Mouse (Mus musculus) CD4-positive, CD25-positive, alpha-beta regulatory T cell, adult 4 months (primary cell): ENCODE data around the gene Cyth1. TPM values are rescaled to one million over a fixed set of nuclear protein-coding genes. Genes with fewer than 3 reads are reported as not detected.

Experiments
- ATAC-seq: one replicate; pipeline ENCODE4 v1.8.0; 2017
- polyA plus RNA-seq, 2 experiments: library from polyadenylated mRNA; unstranded; fragments of 100-300 nt; shearing (Covaris generic); gene quantifications; one replicate each; pipeline ENCODE4 v1.2.1; 2017

Cyth1 gene
- polyA plus RNA-seq, 2 experiments from 2014 or later, result 34.7 to 59.5 TPM

DNA sequence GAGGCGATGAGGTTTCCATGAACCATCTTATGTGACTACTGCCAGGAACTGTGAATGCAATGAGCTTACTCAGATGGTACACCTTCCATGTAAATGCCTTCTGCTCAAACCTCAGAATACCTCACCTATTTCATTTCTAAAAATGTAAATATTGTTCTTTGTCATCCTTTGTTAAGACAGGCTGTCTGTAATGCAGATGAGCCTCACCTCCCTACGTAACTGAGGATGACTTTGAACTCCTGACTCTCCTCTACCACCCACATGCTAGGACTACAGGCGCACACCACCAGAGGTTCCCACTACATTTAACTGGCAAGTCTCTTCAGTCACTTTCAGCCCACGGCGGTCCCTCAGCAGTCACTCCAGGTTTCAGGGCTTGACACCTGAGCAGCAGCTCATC, 25.5 kb downstream of the Cyth1 start:
- ATAC-seq, result peak; percentile 11

DNA sequence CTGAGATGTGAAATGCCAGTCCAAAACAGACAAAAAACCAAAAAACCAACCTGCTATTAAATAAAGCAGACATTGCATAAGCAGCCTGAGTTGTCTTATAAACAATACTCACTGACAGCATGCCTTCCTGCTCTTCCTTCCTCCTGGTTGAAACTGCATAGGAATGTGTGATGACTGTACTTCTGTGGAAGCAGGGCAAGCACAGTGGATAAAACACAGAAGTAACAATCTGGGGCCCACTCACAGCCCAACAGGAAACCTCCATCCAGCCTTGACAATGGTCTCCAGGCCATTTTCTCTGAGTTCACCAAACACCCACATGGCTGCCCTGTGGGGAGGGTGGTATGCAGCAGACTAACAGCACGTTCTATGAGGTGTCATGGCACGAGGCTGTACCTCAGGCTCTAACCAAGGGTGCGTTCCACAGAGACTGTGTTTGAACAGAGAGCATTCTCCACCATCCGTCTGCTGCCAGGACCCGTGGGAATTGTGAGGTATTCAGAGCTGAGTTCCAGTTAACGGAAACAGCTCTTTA, 26.0 kb downstream of the Cyth1 start:
- peak; percentile 9 for ATAC-seq

DNA sequence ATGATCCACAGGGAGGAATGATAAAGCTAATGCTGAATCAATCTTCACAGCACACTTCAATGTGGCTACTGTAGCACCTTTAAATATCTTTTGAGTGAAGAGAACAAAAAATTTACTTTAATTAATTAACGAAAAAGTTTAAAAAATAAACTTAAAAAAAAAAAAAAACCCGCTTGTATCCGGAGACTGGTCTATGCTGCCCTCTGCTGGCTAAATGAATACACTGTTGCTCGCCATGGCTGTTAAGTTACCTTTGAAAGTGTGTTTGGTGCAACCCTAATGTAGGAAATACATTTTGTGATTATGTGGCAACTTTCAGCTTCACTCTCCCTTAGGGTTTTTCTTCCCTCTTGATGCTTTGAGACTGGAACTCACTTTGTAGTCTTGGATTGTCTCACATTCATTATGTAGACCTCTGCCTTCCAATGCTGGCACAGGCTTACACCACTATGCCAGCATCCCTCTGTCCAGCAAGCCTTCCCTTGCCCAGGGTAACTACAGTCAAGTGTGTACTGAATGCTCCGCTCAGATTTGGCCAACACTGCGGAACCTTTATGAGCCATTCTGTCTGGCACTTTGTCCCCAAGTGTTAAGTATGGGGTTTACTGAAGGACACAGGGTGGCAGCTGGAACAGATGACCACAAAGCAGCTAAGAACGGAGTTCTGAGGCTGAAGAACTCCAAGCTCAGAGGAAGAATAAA, 27.7 kb downstream of the Cyth1 start:
- peak; percentile 50 for ATAC-seq

DNA sequence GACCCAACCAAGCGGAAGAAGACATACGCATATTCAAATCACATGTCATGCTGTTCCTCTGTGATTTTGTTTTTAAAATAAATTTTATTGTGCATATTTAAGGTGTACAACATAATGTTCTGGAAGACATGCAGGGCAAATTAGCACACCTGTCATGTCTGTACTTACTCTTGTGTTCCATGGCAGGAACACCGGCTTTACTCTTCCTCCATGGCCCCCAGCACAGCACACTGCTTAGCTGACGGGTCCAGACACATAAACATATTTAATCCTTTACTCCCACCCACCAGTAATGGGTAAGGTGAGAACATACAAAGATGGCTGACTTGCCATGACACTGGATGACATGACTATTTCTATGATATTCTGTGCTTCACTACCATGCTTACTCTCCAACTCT, 29.3 kb downstream of the Cyth1 start:
- peak; percentile 21 for ATAC-seq

DNA sequence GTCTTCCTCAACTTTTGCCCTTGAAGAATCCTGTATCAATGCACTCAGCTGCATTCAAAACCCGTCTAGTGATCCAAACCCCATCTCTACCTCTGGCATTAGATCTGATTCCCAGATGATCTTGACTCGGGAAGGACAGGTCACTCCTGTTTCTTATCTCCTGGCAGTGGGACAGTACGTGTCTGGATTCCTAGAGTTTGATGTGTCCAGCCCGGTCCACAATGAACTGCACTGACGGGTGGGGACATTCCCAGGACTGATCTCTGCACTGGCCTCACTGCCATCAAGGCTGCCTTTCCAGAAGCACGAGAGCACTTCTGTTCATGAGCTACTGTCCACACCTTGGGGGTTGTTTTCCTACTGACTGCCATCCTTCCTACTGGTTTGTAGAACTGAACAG, 31.9 kb downstream of the Cyth1 start:
- no peak for ATAC-seq

DNA sequence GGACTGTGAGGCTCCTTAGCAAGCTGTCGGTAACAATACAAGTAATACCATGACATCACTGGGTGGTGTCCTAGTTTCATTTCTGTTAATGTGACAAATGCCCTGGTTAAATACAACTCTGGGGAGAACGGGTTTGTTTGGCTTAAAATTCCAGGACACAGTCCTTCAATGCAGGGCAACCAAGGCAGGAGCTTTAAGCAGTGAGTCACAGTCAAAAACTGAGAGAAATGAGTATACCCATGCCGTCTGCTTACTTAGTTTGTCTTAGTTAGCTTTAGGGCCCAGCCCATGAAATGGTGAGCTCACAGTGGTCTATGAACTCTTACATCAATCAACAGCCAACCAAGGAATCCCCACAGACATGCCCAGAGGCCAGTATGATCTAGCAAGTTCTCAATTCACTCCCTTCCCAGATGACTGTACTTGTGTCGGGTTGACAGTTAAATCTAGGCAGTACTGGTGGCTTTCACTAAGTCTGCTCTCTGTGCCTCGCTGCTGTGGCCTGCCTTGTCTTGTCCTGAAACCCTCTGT, 32.4 kb downstream of the Cyth1 start:
- no peak for ATAC-seq

DNA sequence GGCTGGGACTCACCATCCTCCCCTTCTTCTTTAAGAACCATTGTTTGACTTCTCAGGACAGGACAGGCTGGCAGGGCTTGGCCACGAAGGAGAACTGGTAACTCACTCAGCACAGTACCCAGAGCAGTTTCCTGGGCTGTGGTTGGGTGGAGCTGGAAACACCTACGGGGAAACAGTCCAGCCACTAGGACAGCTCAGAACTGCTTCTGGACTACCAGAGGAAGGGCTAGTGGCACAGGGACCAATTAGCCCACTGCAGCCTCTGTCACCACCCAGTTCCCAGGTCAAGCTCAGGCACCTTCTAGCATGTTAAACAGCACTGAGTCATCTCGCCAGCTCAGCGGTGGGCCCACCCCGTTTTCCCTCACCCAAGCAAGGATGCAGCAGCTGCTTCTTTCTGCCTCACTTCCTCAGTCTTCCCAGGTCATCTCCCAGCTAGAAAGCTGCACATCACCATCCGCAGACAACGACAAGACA, 35.7 kb downstream of the Cyth1 start:
- peak; percentile 21 for ATAC-seq

DNA sequence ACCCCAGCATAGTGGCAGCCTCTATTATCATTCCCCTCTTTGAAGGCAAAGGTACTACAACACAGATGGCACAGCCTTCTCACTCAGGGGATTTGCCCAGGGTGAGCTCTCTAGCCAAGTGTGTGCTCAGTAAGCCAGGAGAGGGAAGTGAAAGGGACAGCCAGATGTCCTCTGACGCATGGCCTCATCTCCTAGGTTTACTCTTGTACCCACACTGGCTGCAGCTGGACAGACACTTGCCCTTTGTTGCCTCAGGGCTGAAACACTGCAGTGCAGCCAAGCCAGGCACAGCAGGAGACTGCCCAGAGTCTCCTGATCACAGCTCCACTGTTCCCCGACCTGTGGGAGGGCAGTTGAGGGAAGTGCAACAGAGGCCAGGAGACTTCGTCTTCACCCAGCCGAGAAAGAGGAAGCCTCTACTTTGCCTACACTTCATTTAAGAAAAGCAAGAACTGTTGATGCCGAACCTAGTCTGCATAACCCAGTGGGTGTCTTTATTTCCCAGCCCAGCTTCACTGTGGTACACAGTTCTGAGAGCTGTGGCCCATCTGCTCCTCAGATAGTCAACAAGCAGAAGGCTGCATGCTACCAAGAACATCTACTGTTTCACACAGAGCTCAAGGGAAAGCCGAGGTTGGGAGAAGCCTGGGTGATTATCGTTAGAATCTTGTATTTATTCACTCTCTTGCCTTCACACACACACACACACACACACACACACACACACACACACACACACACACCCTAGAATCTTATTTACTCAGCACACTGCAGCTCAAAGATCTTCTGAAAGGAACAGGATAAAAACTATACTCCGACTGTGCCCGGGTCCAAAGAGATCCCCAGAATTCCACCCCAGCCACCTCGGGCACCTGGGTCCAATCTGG, 36.4 kb downstream of the Cyth1 start:
- ATAC-seq, result no peak

DNA sequence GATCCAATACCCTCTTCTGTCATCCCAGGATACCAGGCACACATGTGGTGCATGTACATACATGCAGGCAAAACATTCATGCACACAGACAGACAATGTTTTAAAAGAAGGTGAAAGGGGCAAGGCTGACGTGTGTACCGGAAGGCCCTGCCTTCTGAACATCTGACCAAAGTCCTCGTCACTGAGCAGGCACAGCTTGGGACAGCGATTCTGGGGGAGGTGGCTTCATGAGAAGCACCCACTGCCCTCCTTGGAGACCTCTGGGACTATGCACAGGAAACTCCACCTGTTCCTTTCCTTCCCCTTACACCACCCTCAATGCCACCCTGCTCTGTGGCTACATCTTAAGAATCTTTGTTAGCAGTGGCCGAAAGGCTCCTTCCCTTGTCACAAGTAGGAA, 37.4 kb downstream of the Cyth1 start:
- no peak for ATAC-seq

DNA sequence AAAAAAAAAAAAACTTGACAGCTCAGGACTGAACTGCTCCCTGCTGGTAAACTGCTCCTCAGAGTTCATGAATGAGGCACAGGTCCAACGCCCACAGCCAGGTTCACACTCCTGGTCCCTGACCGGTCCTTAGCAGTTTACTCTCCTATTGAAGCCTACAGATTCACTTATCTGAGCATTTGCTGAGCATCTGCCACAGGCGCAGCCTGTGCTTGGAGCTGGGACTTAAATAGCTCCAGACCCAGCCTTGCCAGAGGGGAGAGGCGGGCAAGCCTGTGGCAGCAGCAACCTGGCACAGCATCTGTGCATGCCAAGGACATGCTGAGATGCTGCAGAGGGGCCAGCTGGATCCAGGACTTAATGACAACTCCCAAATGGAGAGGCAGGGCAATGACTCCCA, 38.3 kb downstream of the Cyth1 start:
- no peak for ATAC-seq

DNA sequence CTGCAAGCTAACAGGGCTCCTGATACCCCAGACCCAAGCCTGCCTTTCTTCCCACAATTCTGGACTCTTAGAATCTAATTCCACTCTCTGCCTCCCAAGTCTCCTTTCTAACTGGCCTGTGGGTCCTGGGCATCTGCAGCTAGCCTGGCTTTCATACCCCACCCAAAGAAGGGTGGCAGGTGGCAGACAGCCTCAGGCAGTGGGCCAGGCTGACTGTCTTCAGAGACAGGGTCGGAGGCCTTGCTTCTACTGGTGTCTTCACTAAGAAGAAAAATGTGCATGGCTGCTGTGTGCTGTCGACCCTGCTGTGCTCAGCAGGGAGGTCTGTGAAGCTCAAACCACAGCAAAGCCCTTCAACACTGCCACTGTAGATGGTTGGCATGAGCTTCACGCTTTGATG, 39.0 kb downstream of the Cyth1 start:
- no peak for ATAC-seq

DNA sequence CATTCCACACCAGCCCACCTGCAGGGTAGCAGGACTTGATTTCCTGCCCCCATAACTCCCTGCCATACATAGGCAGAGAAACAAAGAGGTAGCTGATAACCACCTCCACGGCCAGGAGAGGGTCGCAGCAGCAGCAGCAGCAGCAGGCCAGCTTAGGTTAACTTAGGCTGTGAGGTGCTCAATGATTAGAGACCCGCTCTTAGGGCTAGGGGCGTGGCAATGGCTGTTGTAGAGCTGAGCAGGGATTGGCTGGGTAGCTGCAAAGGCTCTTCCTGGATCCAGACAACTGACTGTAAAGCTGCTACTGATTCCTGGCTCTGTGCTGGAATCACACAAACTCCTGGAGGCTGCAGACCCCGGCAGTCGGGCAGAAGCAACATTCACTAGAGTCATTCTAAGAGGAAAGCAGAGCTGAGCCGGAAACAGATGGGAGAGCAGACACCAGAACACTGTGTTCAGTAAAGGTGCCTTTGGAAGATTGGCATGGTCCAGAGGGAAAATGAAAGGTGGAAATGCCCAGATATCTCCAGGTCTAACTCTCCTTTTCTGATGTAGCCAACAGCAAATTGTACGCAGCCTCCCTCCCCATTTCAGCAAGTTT, 39.6 kb downstream of the Cyth1 start:
- peak; percentile 25 for ATAC-seq

DNA sequence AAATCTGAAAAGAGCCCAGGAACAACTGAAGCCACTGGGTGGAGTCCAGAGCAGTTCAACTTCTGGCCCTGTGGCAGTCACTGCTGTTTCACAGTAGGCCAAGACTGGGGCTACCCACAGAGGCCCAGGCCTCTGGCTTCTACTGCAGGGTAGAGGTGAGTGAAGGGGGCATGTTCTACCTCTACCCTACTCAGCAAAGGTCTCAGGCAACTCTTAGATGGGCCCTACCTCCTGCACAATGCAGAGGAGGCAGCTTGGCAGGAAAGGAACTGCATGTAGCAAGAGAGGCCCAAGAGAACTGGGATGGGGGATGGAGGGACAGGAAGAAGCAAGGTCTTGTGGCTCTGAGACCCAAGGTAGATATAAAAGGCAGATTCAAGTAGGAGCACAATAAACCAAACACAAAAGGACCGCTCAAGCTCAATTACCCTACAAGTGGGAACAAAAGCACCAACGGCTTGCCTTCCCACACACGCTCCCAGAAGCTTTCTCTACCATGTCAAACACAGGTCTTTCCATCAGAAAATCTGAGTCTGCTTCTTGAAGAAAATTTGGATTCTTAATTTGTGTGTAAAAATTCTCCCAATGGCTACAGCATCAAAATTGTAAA, 40.9 kb downstream of the Cyth1 start:
- peak; percentile 45 for ATAC-seq

DNA sequence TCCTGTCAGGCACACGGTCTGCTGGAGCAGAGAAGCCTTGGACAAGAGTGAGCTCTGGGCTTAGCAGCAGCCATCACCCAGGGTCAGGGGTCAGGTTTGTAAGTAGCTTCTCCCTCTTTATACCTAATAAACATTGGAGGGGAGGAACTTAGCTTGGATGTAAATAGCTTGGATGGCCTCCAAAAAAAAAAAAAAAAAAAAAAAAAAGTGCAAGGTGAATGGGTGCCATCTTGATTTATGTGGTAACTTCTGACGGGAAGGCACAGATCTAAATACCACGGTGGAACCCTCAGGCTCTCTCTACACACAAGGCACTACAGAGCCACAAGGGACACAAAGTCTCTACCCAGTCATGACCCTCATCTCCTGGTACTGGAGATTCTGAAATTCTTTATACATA, 42.1 kb downstream of the Cyth1 start:
- no peak for ATAC-seq

DNA sequence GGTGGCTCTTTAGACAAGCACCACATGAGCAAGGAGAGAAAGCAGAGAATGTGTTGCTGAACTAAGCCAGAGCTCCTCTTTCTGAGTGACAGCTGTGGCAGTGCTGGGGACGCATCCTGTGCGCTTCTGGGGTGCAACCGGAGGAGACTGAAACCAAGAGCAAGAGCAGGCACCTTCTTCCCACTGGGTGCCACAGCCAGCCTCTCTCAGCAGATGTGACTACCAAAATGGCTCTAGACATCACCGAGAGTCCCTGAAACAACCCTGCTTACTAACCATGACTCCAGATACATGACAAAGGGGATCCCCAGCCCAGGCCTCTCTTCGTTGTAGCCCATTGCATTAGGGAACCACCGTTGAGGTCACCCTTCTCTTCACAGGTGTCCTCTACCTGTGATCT, 44.9 kb downstream of the Cyth1 start:
- ATAC-seq, result peak; percentile 47

DNA sequence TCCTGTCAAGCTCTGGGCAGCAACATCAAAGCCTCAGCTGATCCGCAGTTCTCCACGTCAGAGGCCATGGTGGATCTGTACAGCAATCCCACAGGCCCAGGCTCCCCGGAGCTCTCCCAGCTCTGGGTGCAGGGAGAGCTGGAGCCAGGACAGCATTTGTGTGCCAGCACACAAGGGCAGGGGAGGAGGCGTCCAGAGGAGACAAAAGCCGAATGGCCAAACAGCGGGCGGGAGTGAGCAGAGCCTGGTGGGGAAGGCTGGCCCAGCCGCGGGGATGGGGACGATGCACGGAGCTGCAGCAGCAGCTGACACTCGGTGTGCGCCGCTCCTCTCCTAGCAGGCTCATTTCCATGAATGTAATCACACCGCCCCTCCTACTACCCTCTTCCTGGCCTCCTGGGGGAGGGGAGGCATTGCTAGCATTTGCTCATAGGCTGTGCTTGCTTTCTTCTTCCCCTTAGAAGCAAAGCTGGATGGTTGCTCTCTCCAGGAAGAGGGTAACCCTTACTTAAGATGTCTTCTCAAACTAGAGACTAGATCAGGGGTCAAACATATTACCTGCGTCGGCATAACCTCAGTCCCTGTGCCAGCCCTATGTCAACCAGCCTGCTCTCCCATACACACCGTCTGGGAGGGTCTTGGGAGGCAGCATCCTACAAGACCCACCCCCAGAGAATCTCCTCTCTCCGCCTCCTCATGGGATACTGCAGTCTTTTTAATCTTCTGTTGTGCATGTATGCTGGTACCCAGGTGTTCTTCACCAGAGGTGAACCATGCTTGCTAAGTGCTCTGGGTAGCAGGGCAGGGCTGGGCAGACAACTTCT, 45.8 kb downstream of the Cyth1 start:
- no peak for ATAC-seq

DNA sequence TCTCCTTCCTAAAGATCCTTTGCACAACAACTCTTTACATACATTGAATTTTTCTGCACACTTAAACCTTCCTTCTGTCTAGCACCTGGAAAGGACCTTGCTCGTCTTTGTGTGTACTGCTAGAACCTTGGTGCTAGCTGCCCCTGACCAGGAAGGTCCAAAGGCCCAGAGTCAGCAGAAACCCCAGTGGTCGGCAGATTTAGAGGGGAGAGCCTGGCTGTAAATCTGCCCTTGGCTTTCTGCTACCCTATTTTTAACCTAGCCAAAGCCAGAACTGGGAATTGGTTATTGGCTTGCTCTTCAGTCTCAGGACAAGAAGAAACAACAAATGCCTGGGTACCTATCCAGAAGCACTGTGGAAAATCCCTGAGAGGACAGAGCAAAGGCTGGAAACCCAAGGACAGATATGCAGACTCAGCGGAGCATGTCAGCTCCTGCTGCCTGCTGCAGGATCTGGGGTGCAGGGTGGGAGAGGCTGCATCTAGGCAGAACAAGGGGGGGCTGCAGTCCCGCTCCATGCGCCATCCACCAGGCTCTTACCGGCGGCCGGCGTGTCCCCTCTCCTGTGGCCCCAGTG, 46.5 kb downstream of the Cyth1 start:
- ATAC-seq, result no peak

DNA sequence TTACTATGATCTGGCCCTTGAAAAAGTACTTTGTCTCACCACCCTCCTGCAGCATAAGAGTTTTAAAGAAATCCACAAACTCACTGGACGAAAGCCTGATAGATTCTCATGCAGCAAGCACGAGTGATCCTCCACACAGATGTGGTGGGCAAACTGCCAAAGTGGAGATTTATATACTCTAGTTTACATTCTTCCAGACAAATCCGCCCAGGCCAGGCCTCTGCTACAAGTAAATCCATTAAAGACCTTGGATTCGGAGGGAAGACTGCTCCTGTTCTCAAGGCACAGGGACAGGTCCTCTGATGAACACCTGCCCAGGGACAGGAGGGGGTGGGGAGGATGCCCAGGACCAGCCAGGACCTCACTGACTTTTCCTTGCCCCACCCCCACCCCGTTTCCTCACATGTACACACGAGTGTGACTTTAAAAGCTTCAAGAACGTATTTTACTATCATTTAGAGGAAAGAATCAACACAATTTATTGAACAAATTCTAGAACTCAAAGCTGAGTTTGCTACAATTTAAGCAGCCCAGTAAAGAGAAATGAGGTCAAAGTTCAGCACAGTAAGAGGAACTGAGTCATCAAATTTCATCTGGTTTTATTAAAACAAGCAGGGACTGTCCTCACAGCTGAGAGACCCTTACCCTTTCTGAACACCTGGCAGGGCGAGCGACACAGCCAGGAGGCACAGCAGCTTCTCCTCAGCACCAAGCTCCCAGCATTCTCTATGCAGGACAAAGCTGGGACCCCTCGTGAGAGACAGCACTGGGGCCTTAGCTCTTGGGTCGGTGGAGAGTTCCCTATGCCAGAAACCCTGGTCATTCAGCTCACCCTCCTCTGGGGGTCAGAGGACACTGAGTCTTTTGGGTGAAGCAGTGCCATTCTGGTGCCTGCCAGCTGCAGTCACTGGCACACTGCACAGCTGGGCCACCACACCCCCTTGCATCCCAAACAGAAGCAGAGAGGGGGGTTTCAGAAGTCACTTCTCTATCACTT, 47.3 kb downstream of the Cyth1 start:
- ATAC-seq, result no peak

DNA sequence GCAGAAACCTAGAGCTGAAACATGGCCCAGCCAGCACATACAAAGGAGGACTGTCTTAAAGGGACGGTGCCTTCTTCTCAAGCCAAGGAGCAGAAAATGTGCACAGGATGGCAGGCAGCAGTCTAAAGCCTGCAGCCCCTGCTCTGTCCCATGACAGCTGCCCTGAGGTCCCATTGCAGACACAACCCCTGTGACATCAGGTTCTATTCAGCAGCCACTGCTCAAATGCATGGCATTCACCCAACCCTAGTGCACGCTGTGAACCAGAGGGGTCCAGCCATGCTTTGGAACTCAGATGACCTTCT, 50.1 kb downstream of the Cyth1 start:
- no peak for ATAC-seq
